Mouse (Mus musculus): Measurements from ENCODE around the gene Lrfn3. TPM values are rescaled to one million over a fixed set of nuclear protein-coding genes. Genes with fewer than 3 reads are reported as not detected.
A peak's percentile ranks its signal among the peaks of the same experiment; 100 is the strongest.

Gene Lrfn3
- polyA plus RNA-seq, 1 experiment from 2014 or later: 7.5 TPM

DNA sequence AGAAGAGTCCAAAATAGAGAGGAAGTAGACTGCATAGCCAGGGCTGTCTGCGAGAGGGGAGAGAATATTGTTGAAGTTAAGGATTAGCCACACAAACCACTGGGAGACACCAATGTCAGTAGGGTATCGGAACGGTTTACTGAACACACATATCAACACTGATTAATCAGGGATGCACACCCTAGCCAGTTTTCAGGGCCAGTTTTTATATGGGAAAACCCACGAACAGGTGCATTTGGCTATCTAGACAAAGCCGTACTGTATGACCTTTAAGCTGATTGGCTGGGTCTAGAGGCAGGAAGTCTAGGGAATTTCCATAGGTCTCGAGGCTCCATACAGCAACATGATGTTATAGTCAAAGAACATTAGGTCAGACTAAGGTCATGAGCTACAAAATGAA, 39.7 kb downstream of the Lrfn3 start:
- H3K9ac ChIP-seq: peak overlapping the region; percentile 88
- WGBS: 39% methylated on average over 6 of the region's 6 CpGs
- ATAC-seq (ENCODE audit: low FRiP score, low read depth): no peak

GRCm38 (mm10) chr7:30322285-30322667, 40.3 kb downstream of the Lrfn3 start:
- H3K9me3 ChIP-seq: no peaks in the 10 kb centered on the region
- H3K36me3 ChIP-seq: peaks cover 23% of the 10 kb centered on the region
- peaks cover 3% of the 10 kb centered on the region for H3K27me3 ChIP-seq
- ATAC-seq (ENCODE audit: low FRiP score, low read depth): peak; percentile 99
- H3K4me1 ChIP-seq: peaks cover 15% of the 10 kb centered on the region
- H3K27ac ChIP-seq: peak overlapping the region; percentile 90
- peak overlapping the region; percentile 88 for H3K9ac ChIP-seq
- 0% methylated on average over 20 of the region's 20 CpGs for WGBS
- peak overlapping the region; percentile 88 for H3K4me2 ChIP-seq (replicated peaks)
- H3K4me3 ChIP-seq: peak overlapping the region; percentile 86

More for the DNA sequence above, 39.7 kb downstream of the Lrfn3 start:
- peak overlapping the region; percentile 88 for H3K4me2 ChIP-seq (replicated peaks)
- H3K36me3 ChIP-seq: peaks cover 17% of the 10 kb centered on the region
- H3K9me3 ChIP-seq: no peaks in the 10 kb centered on the region
- peaks cover 4% of the 10 kb centered on the region for H3K27me3 ChIP-seq
- peak overlapping the region; percentile 90 for H3K27ac ChIP-seq
- peak overlapping the region; percentile 86 for H3K4me3 ChIP-seq
- peaks cover 15% of the 10 kb centered on the region for H3K4me1 ChIP-seq

DNA sequence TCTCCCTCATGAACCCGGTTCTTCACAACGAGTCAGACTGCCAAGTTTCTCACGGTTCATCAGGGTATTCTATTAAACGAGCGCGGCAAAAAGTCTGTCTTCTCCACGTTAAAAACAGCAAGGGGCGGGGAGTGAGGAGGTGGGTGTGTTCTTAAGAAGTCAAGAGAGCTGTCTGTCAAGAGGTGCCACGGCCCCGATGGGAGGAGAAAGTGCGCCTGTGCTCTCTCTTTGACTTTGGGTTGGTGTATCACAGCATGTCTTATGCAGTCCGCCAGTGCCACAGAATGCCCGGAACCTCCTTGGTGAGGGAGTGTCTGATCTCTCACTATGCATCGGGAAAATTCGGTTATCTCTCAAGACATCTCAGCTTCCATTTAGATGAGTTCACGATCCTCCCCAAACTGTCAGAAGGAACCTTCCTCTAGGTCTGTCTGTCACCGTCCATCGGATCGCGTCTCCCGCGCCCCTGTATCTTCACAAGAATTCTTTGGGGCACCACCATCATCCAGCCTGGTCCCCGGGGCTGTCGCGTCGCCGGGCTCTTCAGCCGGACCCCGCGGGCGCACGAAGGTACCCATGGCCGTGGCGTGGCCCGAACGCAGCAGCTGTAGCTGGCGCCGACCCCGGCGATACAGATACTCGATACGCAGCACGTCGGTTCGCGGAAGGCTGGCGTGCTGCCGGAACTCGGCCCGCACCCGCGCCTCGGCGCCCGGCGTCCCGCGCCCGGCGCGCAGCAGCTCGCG, 40.9 kb downstream of the Lrfn3 start, which contains the start of gene E130208F15Rik:
E130208F15Rik (plus strand) TSS at position 202 of the 746 bp plus-strand sequence.
- WGBS: under 1% methylated on average over 63 of the region's 63 CpGs
- ATAC-seq (ENCODE audit: low FRiP score, low read depth): peak; percentile 58
- Histone ChIP-seq H3K4me1 (peaks cover 15% of the 10 kb centered on the region), H3K27ac (peak within 1 kb of the TSS; percentile 90), H3K36me3 (peaks cover 28% of the 10 kb centered on the region), H3K9me3 (no peaks in the 10 kb centered on the region), H3K9ac (peak within 1 kb of the TSS; percentile 88), H3K4me3 (peak within 1 kb of the TSS; percentile 86), H3K4me2 (replicated peaks) (peak within 1 kb of the TSS; percentile 88), H3K27me3 (no peaks in the 10 kb centered on the region)

GRCm38 (mm10) chr7:30320946-30321345, 41.6 kb downstream of the Lrfn3 start:
- no peaks in the 10 kb centered on the region for H3K27me3 ChIP-seq
- H3K9me3 ChIP-seq: no peaks in the 10 kb centered on the region
- H3K36me3 ChIP-seq: peaks cover 32% of the 10 kb centered on the region
- peak overlapping the region; percentile 86 for H3K4me3 ChIP-seq
- peak overlapping the region; percentile 88 for H3K9ac ChIP-seq
- ATAC-seq (ENCODE audit: low FRiP score, low read depth): no peak
- 80% methylated on average over 2 of the region's 2 CpGs for WGBS
- peaks cover 17% of the 10 kb centered on the region for H3K4me1 ChIP-seq
- peak overlapping the region; percentile 88 for H3K4me2 ChIP-seq (replicated peaks)
- no peak overlapping the region for H3K27ac ChIP-seq

DNA sequence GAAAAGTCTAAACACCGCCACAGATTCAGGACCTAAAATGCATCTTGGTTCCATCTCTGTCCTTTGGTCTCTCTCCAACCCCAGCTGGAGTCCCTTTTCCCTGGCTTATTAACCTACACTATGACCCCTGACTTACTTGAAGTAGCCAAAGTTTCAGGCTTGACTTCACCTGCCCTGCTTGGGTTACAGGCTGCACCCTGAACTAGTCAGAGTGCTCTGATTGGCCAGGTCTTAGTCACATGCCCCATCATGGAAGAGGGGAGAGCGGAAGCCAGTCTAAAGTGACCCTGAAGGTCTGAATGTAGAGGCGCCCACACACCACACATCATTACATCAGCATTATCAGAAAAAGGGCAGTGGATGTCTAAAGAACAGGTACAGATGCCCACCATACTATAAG, 44.4 kb downstream of the Lrfn3 start:
- Histone ChIP-seq H3K9me3 (no peaks in the 10 kb centered on the region), H3K27me3 (no peaks in the 10 kb centered on the region), H3K4me3 (no peak overlapping the region), H3K4me2 (replicated peaks) (no peak overlapping the region), H3K27ac (no peak overlapping the region), H3K36me3 (peaks cover 32% of the 10 kb centered on the region), H3K9ac (no peak overlapping the region), H3K4me1 (peaks cover 35% of the 10 kb centered on the region)
- 86% methylated on average over 3 of the region's 3 CpGs for WGBS
- no peak for ATAC-seq (ENCODE audit: low FRiP score, low read depth)

GRCm38 (mm10) chr7:30315559-30316529, 46.7 kb downstream of the Lrfn3 start:
- Histone ChIP-seq H3K36me3 (peaks cover 54% of the 10 kb centered on the region), H3K4me3 (peak overlapping the region; percentile 62), H3K27me3 (no peaks in the 10 kb centered on the region), H3K4me2 (replicated peaks) (peak overlapping the region; percentile 75), H3K4me1 (peaks cover 23% of the 10 kb centered on the region), H3K9ac (peak overlapping the region; percentile 78), H3K9me3 (no peaks in the 10 kb centered on the region), H3K27ac (no peak overlapping the region)
- WGBS: 75% methylated on average over 13 of the region's 13 CpGs
- ATAC-seq (ENCODE audit: low FRiP score, low read depth): no peak

DNA sequence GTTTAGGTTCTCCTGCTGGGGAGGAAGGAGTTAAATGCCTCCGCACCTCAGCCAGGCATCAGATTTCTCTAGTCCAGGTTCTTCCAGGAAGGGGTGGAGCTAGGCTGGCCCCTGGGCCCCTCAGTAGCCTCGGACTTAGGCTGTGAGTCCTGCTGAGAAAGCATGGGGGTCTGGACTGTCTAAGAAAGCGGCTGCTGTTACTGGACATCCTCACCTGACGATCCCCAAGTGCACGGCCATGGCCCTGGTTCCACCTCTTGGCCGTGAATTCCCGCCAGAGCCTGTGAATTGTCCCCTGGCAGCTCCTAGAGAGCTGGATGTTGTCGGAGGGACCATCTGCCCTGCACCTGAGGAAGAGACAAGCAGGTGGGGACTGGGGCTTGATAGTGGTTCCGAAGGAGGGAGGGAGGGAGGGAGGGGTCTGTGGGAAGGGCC, 47.8 kb downstream of the Lrfn3 start, which contains the start of gene Syne4:
Syne4 (plus strand) TSS at position 87 of the 435 bp plus-strand sequence.
- Histone ChIP-seq H3K9me3 (no peaks in the 10 kb centered on the region), H3K4me3 (peak within 1 kb of the TSS; percentile 62), H3K9ac (peak within 1 kb of the TSS; percentile 78), H3K4me2 (replicated peaks) (peak within 1 kb of the TSS; percentile 75), H3K27me3 (no peaks in the 10 kb centered on the region), H3K4me1 (peaks cover 25% of the 10 kb centered on the region), H3K36me3 (peaks cover 59% of the 10 kb centered on the region), H3K27ac (peak within 1 kb of the TSS; percentile 84)
- 0% methylated on average over 9 of the region's 9 CpGs for WGBS
- ATAC-seq (ENCODE audit: low FRiP score, low read depth): peak; percentile 76; the same call in 1 of the 2 replicates

- no peak overlapping the region for H3K4me3 ChIP-seq
- H3K9ac ChIP-seq: no peak overlapping the region
- H3K4me2 ChIP-seq (replicated peaks): no peak overlapping the region
- 50% methylated on average over 27 of the region's 27 CpGs for WGBS
- peaks cover 51% of the 10 kb centered on the region for H3K36me3 ChIP-seq
- H3K9me3 ChIP-seq: no peaks in the 10 kb centered on the region
- no peak overlapping the region for H3K27ac ChIP-seq
- H3K4me1 ChIP-seq: peaks cover 32% of the 10 kb centered on the region
- no peaks in the 10 kb centered on the region for H3K27me3 ChIP-seq
- no peak for ATAC-seq (ENCODE audit: low FRiP score, low read depth)
Measured at GRCm38 (mm10) chr7:30313666-30314320, 48.8 kb downstream of the Lrfn3 start.

DNA sequence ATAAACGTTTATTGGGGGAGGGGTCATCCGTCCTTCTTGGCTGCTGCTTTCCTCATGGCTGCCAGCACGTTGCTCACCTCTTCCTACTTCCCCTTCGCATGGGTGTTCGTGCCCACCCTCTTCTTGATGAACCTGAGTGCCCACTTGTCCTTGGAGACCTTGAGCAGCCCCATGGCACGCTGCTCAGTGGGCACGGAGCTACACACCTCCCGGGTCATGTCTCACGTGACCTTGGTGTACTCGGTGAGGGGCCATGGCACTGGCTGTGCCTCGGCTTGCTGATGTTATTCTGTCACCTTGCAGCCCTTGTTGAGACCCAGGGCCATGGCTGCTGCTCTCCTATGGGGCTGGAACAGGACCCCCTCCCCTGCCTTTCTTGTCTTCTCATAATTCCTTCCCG, 52.4 kb downstream of the Lrfn3 start:
- peak overlapping the region; percentile 89 for H3K4me2 ChIP-seq (replicated peaks)
- no peak overlapping the region for H3K9ac ChIP-seq
- no peaks in the 10 kb centered on the region for H3K9me3 ChIP-seq
- 86% methylated on average over 12 of the region's 12 CpGs for WGBS
- H3K4me3 ChIP-seq: peak overlapping the region; percentile 68; the same call in 1 of the 2 replicates
- H3K27ac ChIP-seq: no peak overlapping the region
- no peak for ATAC-seq (ENCODE audit: low FRiP score, low read depth)
- H3K36me3 ChIP-seq: peaks cover 50% of the 10 kb centered on the region
- no peaks in the 10 kb centered on the region for H3K27me3 ChIP-seq
- H3K4me1 ChIP-seq: peaks cover 28% of the 10 kb centered on the region

DNA sequence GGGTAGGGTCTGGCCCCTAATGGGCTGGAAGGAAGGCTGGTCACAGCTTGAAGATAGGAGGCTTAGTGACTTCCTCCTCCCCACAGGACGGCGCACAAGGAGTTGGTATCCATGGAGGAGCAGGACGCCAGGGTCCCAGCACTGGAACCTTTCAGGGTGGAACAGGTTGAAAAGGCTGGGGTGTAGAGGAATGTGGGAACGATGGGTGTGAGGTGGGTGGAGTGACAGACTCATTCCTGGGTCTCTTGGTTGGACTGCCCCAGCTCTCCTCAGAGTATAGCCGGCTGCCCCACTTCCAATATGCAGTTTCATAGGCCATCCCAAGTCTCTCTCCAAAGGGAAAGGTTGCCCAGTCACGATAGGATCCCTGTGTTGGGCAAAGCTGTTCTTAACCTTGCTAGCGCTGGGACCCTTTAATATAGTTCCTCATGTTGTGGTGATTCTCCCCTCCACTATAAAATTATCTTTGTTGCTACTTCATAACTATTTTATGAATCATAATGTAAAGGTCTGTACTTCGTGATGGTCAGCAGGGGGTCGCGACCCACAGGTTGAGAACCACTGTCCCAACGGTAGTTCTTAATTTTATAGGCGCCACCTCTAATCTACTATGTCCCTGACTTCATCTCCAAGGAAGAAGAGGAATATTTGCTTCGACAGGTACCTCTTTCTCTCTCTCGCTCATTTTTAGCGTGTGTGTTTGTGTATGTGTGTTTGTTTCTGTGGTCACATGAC, 53.0 kb downstream of the Lrfn3 start:
- Histone ChIP-seq H3K27ac (peak overlapping the region; percentile 23; the same call in 1 of the 2 replicates), H3K4me1 (peaks cover 23% of the 10 kb centered on the region), H3K36me3 (peaks cover 53% of the 10 kb centered on the region), H3K9ac (peak overlapping the region; percentile 76), H3K27me3 (no peaks in the 10 kb centered on the region), H3K4me2 (replicated peaks) (peak overlapping the region; percentile 89), H3K4me3 (peak overlapping the region; percentile 68), H3K9me3 (no peaks in the 10 kb centered on the region)
- WGBS: 60% methylated on average over 15 of the region's 15 CpGs
- no peak for ATAC-seq (ENCODE audit: low FRiP score, low read depth)

Measured in limb, embryonic 13.5 days (tissue).